Mouse (Mus musculus) adrenal gland, postnatal 36 days (tissue): ENCODE data around the gene Ptpn13. TPM values are rescaled to one million over a fixed set of nuclear protein-coding genes. Genes with fewer than 3 reads are reported as not detected.
A peak's percentile ranks its signal among the peaks of the same experiment; 100 is the strongest.

Experiments
- DNase-seq, 2 experiments: peaks; one replicate each; pipeline ENCODE4 v3.0.0; 2021; ENCODE audit warnings: mixed read lengths in 1 of 2
- total RNA-seq, 2 experiments: library from RNA; stranded (reverse); gene quantifications; 2 replicates each; pipeline ENCODE4 v1.2.3; 2021

Ptpn13 gene
- total RNA-seq, 2 experiments from 2014 or later: 18.7 to 42.8 TPM

DNA sequence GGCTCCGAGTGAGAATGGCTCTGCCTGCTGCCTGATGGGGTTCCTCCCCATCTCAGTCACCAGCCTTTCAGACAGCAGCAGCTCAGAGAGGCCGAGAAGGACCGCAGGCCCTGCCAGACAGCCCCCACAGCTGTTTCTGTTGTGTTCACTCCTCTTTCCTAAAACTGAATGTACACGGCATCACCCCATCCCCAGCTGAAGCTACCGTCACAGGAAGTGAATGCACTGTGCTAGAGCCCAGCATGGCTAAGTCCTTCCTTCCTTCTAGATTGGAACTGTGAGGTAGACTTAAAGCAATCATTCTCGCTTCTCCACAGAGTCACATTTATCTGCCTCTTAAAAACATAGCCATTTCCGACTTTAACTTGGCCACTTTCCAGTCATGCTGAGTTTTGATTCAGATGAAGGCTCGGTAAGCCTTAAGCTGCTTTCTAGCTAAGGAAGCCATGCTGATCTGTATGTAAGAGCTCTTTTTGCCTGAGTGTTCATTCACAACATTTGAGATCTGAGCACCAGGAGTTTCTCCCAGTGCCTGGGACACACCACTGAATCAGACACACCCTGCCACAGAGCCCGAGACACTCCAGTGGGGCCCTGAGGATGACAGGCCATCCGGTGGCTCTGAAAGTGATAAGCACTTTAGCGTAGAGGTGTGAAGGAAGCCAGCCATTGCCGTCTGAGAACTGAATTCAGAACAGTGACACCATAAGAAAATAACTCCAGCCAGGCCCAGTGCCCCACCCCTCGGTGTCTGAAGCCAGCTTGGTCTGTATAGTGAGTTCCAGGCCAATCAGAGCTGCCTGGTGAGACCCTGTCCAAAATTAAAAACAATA, 170.6 kb downstream of the Ptpn13 start:
- no peak for DNase-seq

DNA sequence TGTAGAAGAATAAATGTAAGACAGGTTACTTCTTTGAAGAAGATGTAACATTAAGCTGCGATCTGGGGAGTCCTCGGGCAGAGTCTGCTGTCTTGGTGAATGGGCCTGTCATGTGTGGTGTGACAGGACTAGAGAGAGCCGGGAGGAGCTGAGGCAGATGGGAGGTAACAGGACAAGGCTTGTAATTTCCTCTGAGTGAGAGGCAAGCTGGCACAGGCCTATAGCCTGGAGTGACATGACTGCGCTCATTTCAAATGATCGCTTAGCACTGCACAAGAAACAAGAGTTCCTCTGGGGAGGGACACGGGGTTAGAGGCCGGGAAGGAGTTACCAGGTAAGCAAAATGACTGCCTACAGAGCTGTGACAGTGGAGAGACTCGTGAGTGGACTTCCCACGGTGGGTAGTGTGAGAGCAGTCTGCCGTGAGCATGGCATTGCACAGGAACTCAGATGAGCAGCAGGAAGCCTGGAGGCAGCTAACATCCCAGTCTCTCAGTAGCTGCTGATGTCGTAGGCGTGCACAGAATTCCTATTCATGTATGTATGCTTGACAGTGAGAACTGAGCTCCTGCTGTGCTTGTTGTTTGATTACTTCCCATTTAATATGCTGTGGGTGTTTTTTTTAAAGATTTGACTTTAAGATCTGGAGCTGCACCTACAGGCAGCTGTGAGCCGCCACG, 171.6 kb downstream of the Ptpn13 start:
- no peak for DNase-seq

DNA sequence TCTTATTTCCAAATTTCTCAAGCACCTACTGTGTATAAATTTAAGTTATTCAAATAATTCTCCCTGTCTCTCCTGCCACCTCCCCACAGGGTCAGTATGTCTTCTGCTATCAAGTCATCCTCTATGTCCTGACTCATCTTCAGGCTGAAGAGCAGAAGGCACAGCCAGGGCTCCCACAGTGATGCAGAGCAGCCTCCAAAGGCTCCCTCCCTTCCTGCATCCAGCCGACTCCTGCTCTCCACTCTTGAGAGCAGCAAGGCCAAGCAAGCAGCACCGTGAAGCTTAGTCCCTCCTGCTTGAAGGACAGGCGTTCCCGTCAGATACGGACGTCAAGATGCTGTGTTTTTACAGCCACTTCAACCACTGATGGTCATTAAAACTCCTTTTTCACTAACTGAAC, 172.6 kb downstream of the Ptpn13 start:
- no peak for DNase-seq

DNA sequence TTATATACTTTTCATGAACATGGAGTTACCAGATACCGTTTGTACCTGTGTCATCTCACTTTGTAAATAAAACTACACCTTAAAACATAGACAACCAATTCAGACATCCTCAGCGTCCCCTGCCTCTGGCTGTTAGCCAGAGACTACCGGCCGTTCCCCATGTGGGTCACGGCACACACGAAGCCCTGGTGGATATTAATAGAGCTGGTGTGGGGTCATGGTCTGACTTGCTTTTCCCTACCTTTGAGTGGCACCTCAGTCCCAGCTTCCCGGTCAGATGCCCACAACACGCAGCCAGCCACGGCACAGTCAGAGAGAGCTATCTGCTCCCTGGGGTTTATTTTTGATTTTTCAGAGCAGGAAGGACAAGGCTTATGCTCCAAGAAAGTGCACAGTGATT, 173.3 kb downstream of the Ptpn13 start:
- no peak for DNase-seq

DNA sequence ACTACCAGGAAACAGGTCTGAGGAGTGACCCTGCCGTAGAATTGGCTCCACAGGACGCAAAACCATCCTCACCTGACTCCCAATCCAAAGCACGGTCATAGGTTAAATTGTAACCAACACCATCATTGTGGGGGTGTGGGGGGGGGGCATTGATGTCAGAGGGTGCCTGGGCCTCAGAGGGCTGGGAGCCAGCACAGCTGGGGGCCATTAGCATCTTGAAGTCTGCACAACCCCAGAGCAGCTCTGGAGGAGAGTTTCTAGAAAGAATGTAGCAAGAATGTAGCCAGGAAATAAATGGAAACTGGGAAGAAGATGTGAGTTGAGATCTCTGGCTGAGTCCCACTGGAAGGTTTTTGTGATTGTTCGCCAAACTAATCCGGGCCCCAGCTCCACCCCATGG, 173.9 kb downstream of the Ptpn13 start:
- no peak for DNase-seq

DNA sequence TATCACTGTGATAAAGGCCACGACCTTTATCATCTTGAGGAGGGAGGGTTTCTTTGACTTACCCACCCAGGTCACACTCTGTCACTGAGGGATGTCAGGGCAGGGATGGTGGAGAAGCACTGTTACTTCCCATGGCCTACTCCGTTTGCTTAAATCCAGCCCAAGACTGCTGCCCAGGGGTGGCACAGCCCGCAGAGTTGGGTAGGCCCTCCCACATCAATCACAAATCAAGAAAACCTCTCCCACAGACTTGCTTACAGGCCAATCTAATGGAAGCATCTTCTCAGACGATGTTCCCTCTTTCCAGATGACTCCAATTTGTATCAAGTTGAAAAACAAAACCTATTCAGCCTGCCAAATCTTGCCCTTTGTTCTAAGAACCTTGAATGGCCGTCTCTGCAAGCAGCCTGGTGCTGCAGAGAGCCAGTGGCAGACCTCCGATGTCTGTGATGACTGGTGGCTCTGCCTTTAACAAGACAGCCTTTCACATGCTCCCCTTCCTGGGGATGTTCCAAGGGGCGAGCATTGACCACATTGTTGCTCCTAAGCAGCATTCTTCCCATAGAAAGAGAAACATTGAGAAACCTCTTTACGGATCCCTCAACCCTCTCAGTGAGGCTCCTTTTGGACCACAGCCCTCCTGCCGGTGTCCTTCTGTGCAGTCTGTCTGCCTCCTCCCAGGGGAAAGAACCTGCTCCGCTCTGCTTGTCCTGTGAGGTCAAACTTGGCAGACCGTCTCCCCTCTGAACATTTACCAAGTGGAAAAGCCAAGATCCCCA, 178.3 kb downstream of the Ptpn13 start:
- no peak for DNase-seq

DNA sequence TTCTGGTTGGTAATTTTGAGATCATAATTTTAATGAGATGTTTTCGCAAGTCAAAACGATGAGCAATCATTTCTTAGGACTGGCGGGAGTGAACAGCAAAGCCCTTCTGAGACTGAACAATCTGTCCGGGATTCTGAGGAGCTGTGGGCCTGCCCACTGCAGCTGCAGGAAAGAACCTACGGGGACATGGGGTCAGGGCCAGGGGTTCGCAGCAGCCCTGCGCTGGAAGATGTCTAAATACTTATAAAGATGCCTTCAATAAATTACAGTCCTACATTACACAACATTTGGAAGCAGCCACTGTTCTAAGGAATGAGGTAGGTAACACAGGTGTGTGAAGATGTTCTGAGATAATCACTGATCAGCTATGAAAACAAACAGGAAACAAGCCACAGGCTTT, 180.7 kb downstream of the Ptpn13 start:
- DNase-seq: no peak

DNA sequence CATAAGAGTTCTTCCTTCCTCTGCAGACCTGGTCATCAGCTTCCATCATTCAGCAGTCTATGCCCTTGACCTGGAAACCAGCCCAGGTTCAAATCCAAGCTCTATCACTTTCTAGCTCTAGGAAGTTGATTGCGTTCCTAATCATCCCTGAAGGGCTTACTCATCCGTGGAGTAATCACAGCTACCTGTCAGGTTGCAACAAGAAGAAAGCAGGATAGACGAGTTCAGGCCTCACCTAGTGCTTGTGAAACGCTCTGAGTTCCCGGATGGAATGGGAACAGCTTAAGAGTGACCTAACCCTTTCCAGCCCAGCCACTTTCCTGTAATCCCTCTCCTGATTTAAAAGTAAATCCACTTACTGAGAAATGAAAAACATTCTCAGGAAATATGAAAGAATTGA, 185.2 kb downstream of the Ptpn13 start:
- no peak for DNase-seq

DNA sequence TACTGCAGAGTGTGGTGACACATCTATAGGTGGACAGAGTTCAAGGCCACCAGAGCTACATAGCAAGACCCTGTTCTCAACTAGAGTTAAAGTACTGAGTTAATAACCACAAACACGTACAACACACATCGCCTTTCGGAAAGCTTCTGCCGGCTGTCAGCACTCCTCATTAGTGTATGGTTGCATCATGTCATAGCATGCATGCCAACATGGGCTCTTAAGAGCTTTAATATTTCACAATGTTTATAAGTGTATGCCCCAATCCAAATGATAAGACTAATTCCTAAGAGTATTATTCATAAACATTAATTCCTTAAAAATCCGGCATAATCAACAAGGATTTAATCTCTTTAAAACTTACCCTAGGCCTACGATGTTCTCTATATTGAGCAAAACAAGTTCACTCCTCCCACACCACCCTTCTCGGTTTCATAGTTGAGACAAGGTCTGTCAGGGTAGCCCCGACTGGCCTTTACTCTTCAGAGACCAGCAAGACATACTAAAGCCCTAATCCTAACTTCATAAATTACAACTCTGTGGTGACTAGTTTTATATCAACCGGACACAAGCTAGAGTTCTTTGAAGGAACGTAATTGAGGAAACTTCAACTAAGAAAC, 186.0 kb downstream of the Ptpn13 start:
- no peak for DNase-seq

DNA sequence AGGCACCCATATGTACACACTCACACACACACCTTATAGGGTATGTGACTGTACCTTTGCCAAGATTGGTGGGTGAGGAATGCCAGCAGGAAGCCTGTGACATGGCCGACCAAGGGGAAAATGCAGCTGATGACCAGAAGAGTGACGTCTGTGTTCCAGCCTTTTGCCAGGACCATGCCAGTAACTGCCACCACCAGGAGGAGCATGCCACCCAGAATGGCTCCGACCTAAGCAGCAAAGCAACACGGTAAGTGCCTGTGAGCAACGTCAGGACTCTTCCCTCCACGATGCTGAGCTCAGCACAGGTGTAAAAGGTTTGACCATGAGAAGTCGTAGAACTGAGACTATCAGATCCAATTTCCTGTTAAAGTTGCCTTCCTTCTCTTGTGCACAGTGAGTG, 187.3 kb downstream of the Ptpn13 start:
- no peak for DNase-seq

DNA sequence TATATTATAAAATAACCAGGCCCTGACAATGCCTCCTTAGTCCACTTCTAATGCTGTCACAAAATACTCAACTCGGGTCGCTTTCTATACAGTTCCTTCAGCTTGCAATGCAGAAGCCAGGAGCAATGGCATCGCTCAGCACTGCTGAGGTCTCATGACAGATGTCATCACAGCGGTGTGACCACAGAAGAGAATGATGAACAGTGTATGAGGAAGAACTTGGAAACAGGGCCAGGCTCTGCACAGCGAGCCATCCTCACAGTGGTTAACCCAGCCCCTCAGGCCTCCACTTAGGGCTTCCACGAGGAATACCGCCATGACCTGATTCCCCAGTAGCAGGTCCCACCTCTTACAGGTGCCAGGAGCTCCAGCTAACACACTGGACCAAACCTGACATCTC, 189.4 kb downstream of the Ptpn13 start:
- DNase-seq: no peak

DNA sequence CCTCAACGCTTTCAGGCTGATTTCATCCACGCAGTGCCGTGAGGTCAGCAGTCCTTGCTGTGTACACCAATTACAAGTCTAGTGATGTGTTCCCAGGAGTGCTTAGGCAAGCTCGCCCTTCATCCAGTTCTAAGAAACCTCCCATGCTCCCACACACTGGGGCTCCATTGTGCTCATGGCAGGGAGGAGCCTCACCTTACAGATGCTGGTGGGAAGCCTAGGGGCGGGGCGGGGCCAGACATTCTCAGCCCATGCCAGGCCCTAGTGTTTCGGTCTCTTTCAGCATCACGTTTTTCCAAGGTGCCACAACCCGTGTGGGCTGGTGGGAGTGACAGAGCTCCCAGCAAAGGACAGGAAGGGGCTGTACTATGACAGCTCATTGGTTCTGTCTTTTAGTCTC, 192.2 kb downstream of the Ptpn13 start:
- no peak for DNase-seq

DNA sequence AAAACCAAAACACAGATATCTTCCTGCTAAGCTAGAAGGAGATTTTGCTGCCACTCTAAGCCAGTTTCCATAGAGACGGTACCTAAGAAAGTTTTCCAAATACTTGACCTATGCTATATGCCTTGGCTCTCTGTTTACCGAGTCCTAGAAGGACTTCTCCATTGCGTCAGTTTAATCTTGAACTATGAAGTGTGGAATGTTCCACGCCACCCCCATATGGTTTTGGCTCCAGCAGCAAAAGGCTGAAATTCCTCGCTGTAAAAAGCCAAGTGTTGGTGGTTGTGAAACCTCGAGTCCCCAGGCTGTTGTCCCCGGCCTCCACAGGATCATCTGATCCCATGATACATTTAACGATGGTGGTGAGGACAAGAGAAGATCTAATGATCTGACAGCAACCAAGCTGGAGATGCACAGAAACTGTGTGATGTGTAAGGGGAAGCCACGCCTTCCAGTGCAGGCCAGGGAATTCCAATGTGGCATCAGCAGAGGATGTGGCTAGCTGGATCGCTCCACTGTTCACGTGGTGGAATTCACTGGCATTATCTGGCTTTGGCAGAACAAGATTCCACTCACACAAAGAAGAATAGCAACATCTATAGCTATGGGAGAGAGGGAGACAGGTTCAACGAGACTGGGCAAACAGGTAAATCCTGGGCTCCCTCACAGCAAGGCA, 195.4 kb downstream of the Ptpn13 start:
- no peak for DNase-seq

DNA sequence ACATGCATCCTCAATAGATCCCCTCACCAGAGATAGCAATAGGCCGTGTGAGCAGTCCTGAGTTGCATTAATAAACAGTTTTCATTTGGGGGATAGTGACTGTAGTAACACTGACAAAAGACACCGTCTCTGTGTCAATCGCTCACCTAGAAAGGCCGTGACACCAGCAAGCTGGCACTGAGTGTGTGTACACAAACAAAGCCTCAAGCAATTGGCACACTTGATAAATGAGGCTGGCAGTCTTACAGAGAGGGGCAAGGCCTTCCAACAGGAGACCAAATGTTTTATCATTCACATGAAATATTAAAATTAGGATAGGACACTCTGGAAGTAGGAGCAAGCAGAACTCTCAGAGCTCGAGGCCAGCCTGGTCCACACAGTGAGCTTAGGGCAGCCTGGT, 197.3 kb downstream of the Ptpn13 start:
- DNase-seq: no peak

DNA sequence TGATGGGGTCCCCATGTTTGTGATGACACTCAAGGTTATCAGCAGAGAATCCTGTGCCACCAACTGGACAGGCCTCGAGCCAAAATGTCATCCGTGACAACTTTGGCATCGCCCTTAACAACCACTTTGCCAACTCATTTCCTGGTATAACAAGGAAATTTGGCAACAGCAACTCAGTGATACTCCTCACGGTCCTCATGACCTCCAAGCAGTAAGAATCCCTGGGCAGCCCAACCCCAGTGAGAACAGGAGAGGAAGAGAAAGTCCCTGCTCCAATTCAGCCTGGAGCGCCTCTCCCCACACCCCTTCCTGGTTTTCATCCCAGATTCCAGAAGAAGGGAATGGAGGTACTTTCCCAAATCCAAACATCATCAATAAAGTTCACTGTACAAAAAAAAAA, 199.8 kb downstream of the Ptpn13 start:
- DNase-seq: no peak

DNA sequence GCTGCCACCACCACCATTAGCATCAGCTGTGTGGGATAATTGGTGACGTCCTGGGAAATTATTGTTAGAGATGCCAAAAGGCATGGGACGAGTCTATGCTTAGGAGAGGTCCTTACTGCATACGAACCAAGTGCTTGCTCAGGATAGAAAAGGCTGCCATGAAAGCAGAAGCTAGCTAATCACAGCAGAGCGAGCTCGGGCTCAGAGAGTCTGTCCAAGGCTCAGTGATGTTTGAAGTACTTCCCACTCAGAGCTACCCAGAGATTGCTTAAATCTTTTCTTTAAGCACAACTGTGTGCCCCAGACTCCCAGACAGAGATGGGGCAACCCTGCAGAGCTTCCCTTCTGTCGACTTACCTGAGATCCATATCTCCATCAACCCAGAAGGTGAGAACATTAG, 203.5 kb downstream of the Ptpn13 start:
- no peak for DNase-seq

DNA sequence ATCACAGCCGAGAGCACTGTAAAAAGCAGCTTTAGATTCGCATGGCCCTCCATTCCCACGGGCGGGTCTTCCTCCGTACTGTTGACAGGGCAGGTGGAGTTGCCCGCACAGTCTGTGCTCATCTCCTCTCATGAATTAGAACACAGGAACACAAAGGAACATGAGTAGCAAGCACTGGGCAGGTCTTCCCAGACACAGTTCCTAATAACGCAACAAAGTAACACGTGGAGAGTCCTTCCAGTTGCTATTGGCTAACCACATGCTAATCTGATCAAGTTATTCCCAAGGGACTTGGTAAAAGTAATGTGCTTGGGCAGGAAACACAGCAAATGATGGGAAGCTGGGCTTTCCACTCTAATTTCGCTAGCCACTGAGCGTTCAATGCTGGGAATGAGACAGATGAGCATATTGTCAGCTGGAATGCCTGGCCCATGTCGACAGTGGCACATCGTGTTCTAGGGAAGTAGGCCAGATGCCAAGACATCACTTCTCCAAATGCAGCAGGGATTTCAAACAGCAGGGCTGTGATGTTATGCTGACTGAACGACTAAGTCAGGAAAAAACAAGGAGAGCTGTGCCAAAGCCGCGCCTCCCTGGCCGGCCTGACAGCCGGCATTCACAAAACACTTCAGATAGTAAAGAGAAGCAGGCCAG, 204.2 kb downstream of the Ptpn13 start, which contains the start of gene Slc10a6:
Slc10a6 (minus strand) TSS at position 293 of the 654 bp plus-strand sequence.
- DNase-seq: peak; percentile 51 to 76

DNA sequence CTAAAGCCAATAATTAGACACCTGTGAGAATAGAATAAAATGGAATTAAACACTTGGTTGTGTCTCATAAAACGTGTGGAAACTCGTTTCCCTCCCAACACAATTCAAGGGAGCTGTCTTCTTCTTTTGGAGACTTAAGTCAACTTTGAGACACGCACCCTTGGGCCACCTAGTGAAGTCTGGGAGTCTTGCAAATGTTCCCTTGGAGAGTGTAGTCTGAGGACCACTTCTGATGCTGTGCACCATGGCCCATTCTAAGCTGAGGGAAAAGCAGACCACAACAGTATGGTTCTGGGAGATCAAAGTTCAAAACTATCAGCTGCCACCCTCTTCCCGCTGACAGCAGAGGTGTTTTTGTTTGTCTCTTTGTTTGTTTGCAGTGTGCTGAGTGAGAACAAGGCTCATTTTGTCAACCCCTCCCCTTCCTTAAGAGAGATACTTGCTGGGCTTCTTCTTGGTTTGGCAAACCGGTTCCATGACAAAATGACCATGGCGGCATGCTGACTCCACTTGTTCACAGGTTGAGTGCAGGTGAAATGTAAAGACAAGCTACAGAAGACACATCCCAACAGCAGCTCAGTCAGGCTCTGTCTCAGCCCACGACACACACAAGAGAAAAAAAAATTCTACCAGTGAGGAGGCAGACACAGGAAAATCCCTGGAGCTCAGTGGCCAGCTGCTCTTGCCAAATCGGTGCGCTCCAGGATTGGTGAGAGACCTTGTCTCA, 205.0 kb downstream of the Ptpn13 start:
- no peak for DNase-seq

DNA sequence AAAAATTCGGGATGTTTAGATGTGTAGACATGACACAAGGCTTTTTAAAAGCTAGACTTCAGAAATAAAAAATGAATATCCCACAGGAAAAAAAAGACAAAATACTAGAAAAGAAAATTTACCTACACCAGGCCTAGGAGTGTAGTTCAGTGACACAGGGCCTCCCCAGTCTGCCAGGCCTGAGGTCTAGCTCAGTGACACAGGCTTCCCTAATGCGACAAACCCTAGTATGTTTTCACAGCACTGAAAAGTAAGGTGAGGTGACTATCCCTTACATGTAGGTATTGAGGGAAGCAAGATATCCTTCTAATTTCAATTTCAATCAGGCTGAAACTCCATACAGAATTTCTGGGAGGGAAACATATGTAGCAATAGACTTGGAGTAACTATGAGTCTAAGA, 212.2 kb downstream of the Ptpn13 start:
- DNase-seq: no peak

DNA sequence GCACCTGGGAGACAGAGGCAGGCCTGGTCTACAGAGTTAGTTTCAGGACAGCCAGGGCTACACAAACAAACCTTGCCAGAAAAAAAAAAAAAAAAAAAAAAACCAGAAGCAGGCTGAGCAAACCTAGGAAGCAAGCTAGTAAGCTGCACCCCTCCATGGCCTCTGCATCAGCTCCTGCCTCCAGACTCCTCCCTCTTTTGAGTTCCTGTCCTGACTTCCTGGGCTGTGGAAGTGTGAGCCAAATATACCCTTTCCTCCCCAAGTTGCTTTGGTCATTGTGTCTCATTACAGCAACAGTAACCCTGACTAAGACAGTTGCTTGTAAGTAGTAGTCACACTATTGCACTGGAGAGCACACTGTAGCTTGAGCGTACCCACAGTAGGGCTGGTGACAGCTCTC, 219.2 kb downstream of the Ptpn13 start:
- no peak for DNase-seq

DNA sequence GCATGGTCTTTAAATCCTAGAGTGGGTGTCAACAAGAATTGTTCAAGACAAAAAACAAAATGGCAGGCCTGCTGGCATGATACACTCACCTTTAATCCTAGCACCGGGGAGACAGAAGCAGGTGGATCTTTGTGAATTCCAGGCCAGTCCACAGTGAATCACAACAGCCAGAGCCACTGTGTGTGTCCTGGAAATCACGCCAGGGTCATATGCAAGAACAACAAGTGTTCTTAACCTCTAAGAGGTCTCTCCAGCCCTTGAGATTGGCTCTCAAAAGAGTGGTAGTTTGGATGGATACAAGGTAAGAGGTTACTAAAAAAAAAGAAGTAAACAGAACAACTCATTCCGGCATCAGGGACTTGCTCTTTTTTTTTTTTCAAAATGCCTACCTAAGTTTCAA, 222.3 kb downstream of the Ptpn13 start:
- DNase-seq: no peak
